Mouse (Mus musculus): ENCODE measurements around the gene Usp10. TPM values are rescaled to one million over a fixed set of nuclear protein-coding genes. Genes with fewer than 3 reads are reported as not detected.

The Usp10 gene
- total RNA-seq, 4 experiments from 2014 or later, result 88.6 to 130 (median 113) TPM

Other genes with a start within 250 kb of the Usp10 start
- 10 to 100 TPM in 3 of 4 experiments, 1 to 10 TPM in 1; 9.0 to 14.0 (median 12.8) TPM for gene Wfdc1, start 244.0 kb upstream of the Usp10 start, total RNA-seq (2022)
- under 1 TPM in 3 of 4 experiments, not detected in 1; 0.35 to 0.38 (median 0.38) TPM for gene Atp2c2, start 210.4 kb upstream of the Usp10 start, total RNA-seq (2022)
- 10 to 100 TPM; 16.1 to 18.1 (median 17.1) TPM for gene Tldc1, start 131.9 kb upstream of the Usp10 start, total RNA-seq (2022)
- 10 to 100 TPM; 38.1 to 64.0 (median 54.4) TPM for gene Cotl1, start 69.8 kb upstream of the Usp10 start, total RNA-seq (2022)
- gene Klhl36, start 48.1 kb upstream of the Usp10 start, total RNA-seq (2022), result 10 to 100 TPM in 3 of 4 experiments, 1 to 10 TPM in 1; 8.4 to 13.8 (median 11.8) TPM
- gene Gm20388, start 481 bp downstream of the Usp10 start, total RNA-seq (2022), result 10 to 100 TPM in 1 of 4 experiments, 1 to 10 TPM in 3; 1.7 to 16.9 (median 5.8) TPM
- gene Crispld2, start 82.1 kb downstream of the Usp10 start, total RNA-seq (2022), result 10 to 100 TPM in 2 of 4 experiments, 1 to 10 TPM in 2; 7.4 to 14.4 (median 10.5) TPM
- gene Zdhhc7, start 191.1 kb downstream of the Usp10 start, total RNA-seq (2022), result 10 to 100 TPM; 50.1 to 70.1 (median 55.6) TPM
- 100 to 1,000 TPM; 110 to 182 (median 142) TPM for gene 6430548M08Rik, start 203.8 kb downstream of the Usp10 start, total RNA-seq (2022)

Data from adrenal gland, adult 8-10 months (tissue).